8 mouse cellular contexts compared by ENCODE assay signal in the genomic region with DNA sequence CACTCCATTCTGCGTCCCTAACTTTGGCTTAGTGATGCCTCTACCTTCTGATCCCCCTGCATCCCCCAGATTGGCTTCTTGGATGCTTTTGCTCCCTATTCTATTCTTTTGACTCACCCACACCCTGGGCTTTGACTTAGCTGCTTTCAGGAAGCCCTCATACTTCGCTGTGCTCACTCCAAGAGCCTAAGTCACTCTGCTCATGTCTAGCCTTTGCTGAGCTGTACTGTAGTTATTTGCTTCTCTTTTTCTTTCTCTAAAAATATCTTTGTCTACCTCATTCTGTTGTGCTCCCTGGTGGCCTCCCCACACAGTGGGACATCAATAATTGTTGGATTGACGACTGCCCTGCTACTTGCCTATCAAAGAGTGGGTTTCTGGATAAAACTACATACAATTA. TPM values are rescaled to one million over a fixed set of nuclear protein-coding genes. Genes with fewer than 3 reads are reported as not detected.
A peak's percentile ranks its signal among the peaks of the same experiment; 100 is the strongest.
DNase-seq lines count a peak whose midpoint lies in the region; ATAC-seq lines count a peak whose summit lies in the region.

No protein-coding gene starts in this region.

- peak overlapping the region; percentile 59 for H3K9ac ChIP-seq in forebrain, embryonic 12.5 days
- H3K9ac ChIP-seq in hindbrain, embryonic 15.5 days: peak overlapping the region; percentile 46
- peak overlapping the region; percentile 63 for H3K9ac ChIP-seq in neural tube, embryonic 12.5 days

- no peaks in the 10 kb centered on the region for H3K36me3 ChIP-seq in forebrain, embryonic 12.5 days (replicated peaks)
- no peaks in the 10 kb centered on the region for H3K36me3 ChIP-seq in hindbrain, embryonic 15.5 days
- H3K36me3 ChIP-seq in neural tube, embryonic 12.5 days: no peaks in the 10 kb centered on the region

- H3K27me3 ChIP-seq in forebrain, embryonic 12.5 days: no peaks in the 10 kb centered on the region
- no peaks in the 10 kb centered on the region for H3K27me3 ChIP-seq in hindbrain, embryonic 15.5 days
- H3K27me3 ChIP-seq in neural tube, embryonic 12.5 days (replicated peaks): no peaks in the 10 kb centered on the region

- ATAC-seq in forebrain, embryonic 12.5 days (ENCODE audit: low FRiP score): no peak
- ATAC-seq in hindbrain, embryonic 15.5 days (ENCODE audit: low FRiP score, low read depth): peak; percentile 1; the same call in 1 of the 2 replicates
- peak; percentile 19 for ATAC-seq in neural tube, embryonic 12.5 days (ENCODE audit: low FRiP score, low read depth)

- no peaks in the 10 kb centered on the region for H3K9me3 ChIP-seq in forebrain, embryonic 12.5 days
- H3K9me3 ChIP-seq in hindbrain, embryonic 15.5 days: no peaks in the 10 kb centered on the region
- H3K9me3 ChIP-seq in neural tube, embryonic 12.5 days: no peaks in the 10 kb centered on the region

- H3K4me3 ChIP-seq in forebrain, embryonic 12.5 days (replicated peaks): peak overlapping the region; percentile 36
- H3K4me3 ChIP-seq in hindbrain, embryonic 15.5 days: peak overlapping the region; percentile 41
- H3K4me3 ChIP-seq in neural tube, embryonic 12.5 days: 0 out of 2 replicates have a peak overlapping the region, but pooled peaks have one; percentile 24

- H3K27ac ChIP-seq in forebrain, embryonic 12.5 days: peak overlapping the region; percentile 98
- peak overlapping the region; percentile 98 for H3K27ac ChIP-seq in hindbrain, embryonic 15.5 days (replicated peaks)
- peak overlapping the region; percentile 96 for H3K27ac ChIP-seq in neural tube, embryonic 12.5 days

- peaks cover 40% of the 10 kb centered on the region for H3K4me1 ChIP-seq in forebrain, embryonic 12.5 days
- H3K4me1 ChIP-seq in hindbrain, embryonic 15.5 days (replicated peaks): peaks cover 30% of the 10 kb centered on the region
- peaks cover 32% of the 10 kb centered on the region for H3K4me1 ChIP-seq in neural tube, embryonic 12.5 days

- DNase-seq in layer of hippocampus, postnatal 10 days (ENCODE audit: low spot score in 2 of 2): peak; percentile 27 to 29
- DNase-seq in layer of hippocampus, postnatal 36 days: no peak
- DNase-seq in adrenal gland, postnatal 10 days: no peak
- DNase-seq in right cerebral cortex, adult 2 months (ENCODE audit: low spot score in 2 of 2): no peak
- DNase-seq in spleen, postnatal 4 days (ENCODE audit: low spot score in 2 of 2): no peak

- H3K4me2 ChIP-seq in forebrain, embryonic 12.5 days: peak overlapping the region; percentile 59
- peak overlapping the region; percentile 61 for H3K4me2 ChIP-seq in hindbrain, embryonic 15.5 days
- H3K4me2 ChIP-seq in neural tube, embryonic 12.5 days (replicated peaks): peak overlapping the region; percentile 60

- WGBS in forebrain, embryonic 12.5 days: 31% methylated on average over 3 of the region's 3 CpGs
- 30% methylated on average over 3 of the region's 3 CpGs for WGBS in hindbrain, embryonic 15.5 days
- WGBS in neural tube, embryonic 12.5 days: 40% methylated on average over 3 of the region's 3 CpGs

RNA-seq across cellular contexts. Expression of a gene that starts 14.6 kb away (rescaled TPM):
- 10 to 100 TPM; 28.9 to 34.7 TPM for total RNA-seq in layer of hippocampus, postnatal 10 days (2021)
- total RNA-seq in layer of hippocampus, postnatal 36 days (2021): 10 to 100 TPM; 25.1 TPM
- polyA plus RNA-seq in forebrain, embryonic 12.5 days (2016; fragmentation: Nextera tagmentation; extraction: Ambion mirVana): 134 and 141 TPM in 2 replicates
- polyA plus RNA-seq in hindbrain, embryonic 15.5 days (2015; fragmentation: Nextera tagmentation; extraction: Ambion mirVana): 78.1 and 82.6 TPM in 2 replicates
- polyA plus RNA-seq in neural tube, embryonic 12.5 days (2016; fragmentation: Nextera tagmentation; extraction: Ambion mirVana): 96.9 and 101 TPM in 2 replicates
- 10 to 100 TPM; 35.4 to 43.9 TPM for total RNA-seq in adrenal gland, postnatal 10 days (2021)

RNA-seq across cellular contexts. Expression of a gene that starts 17.9 kb away (rescaled TPM):
- 1,000 to 10,000 TPM; 1,434 to 1,803 TPM for total RNA-seq in layer of hippocampus, postnatal 10 days (2021)
- 100 to 1,000 TPM; 255 to 264 TPM for total RNA-seq in layer of hippocampus, postnatal 36 days (2021)
- polyA plus RNA-seq in forebrain, embryonic 12.5 days (2016; fragmentation: Nextera tagmentation; extraction: Ambion mirVana): 311 and 346 TPM in 2 replicates
- 939 and 1,019 TPM in 2 replicates for polyA plus RNA-seq in hindbrain, embryonic 15.5 days (2015; fragmentation: Nextera tagmentation; extraction: Ambion mirVana)
- polyA plus RNA-seq in neural tube, embryonic 12.5 days (2016; fragmentation: Nextera tagmentation; extraction: Ambion mirVana): 425 and 501 TPM in 2 replicates
- total RNA-seq in adrenal gland, postnatal 10 days (2021): 10 to 100 TPM; 24.9 to 61.2 TPM

Comparison
In these comparisons a context has a peak if more than half of its experiments do, and no peak if none do; other contexts are left out.
1. DNase-seq: peak in layer of hippocampus, postnatal 10 days (2 of 2); none in layer of hippocampus, postnatal 36 days (0 of 2), adrenal gland, postnatal 10 days (single experiment), right cerebral cortex, adult 2 months (0 of 2) and spleen, postnatal 4 days (0 of 2).
2. RNA of a gene that starts 17.9 kb away (total RNA-seq): 1,434 to 1,803 TPM in layer of hippocampus, postnatal 10 days; 255 to 264 TPM in layer of hippocampus, postnatal 36 days and 24.9 to 61.2 TPM in adrenal gland, postnatal 10 days; every median in the first group is over 4 times any median in the second.
3. Peak in every context shown above with its lines, with median percentiles within 50 percentile points of each other: H3K27ac ChIP-seq, H3K4me2 ChIP-seq, H3K4me3 ChIP-seq and H3K9ac ChIP-seq.